Mouse (Mus musculus): Measurements from ENCODE around the gene Mindy3. TPM values are rescaled to one million over a fixed set of nuclear protein-coding genes. Genes with fewer than 3 reads are reported as not detected.
"Not testable (repeated sequence)": the region's sequence is repeated elsewhere in the genome, so short reads cannot be mapped to it uniquely, and the experiment has no call there.

Mindy3 gene
- polyA plus RNA-seq (2012; rRNA removed): 52.6 and 61.3 TPM in 2 replicates

GRCm38 (mm10) chr2:12419262-12419655 is at the start of gene Mindy3:
Mindy3 (minus strand) TSS chr2:12419470.
- TF ChIP-seq CTCF (IDR thresholded peaks at IDR 0.05; ENCODE audit: borderline replicate concordance, insufficient read depth, low read depth, low read length) (no peak), POLR2A (IDR thresholded peaks at IDR 0.05; ENCODE audit: borderline replicate concordance, insufficient read depth, low read length) (peak; percentile 79)
- Histone ChIP-seq H3K4me3 (replicated peaks; ENCODE audit: insufficient read depth, low read depth, low read length) (peak within 1 kb of the TSS; percentile 97), H3K27me3 (ENCODE audit: control insufficient read depth, insufficient read depth, low read length) (no peaks in the 10 kb centered on the region), H3K27ac (ENCODE audit: insufficient read depth, low read length) (peak within 1 kb of the TSS; percentile 26), H3K4me1 (ENCODE audit: control insufficient read depth, insufficient read depth, low read length) (peaks cover 5% of the 10 kb centered on the region; the same call in 1 of the 2 replicates)
- WGBS: under 1% methylated on average over 25 of the region's 25 CpGs
- DNase-seq: peak; percentile 86

- H3K4me1 ChIP-seq (ENCODE audit: control insufficient read depth, insufficient read depth, low read length): no peaks in the 10 kb centered on the region
- no peak overlapping the region for H3K27ac ChIP-seq (ENCODE audit: insufficient read depth, low read length)
- H3K4me3 ChIP-seq (replicated peaks; ENCODE audit: insufficient read depth, low read depth, low read length): no peak overlapping the region
- WGBS: 72% methylated on average over 1 of the region's 1 CpGs
- DNase-seq: no peak
- TF ChIP-seq POLR2A (IDR thresholded peaks at IDR 0.05; ENCODE audit: borderline replicate concordance, insufficient read depth, low read length): no peak
- TF ChIP-seq CTCF (IDR thresholded peaks at IDR 0.05; ENCODE audit: borderline replicate concordance, insufficient read depth, low read depth, low read length): no peak
- H3K27me3 ChIP-seq (ENCODE audit: control insufficient read depth, insufficient read depth, low read length): no peaks in the 10 kb centered on the region
These were observed 40.5 kb upstream of the Mindy3 start for GRCm38 (mm10) chr2:12459732-12460131.

GRCm38 (mm10) chr2:12450108-12450507 is 30.8 kb upstream of the Mindy3 start:
- Histone ChIP-seq H3K27ac (ENCODE audit: insufficient read depth, low read length) (no peak overlapping the region), H3K4me1 (ENCODE audit: control insufficient read depth, insufficient read depth, low read length) (no peaks in the 10 kb centered on the region), H3K27me3 (ENCODE audit: control insufficient read depth, insufficient read depth, low read length) (no peaks in the 10 kb centered on the region), H3K4me3 (replicated peaks; ENCODE audit: insufficient read depth, low read depth, low read length) (no peak overlapping the region)
- no peak for TF ChIP-seq POLR2A (IDR thresholded peaks at IDR 0.05; ENCODE audit: borderline replicate concordance, insufficient read depth, low read length)
- DNase-seq: no peak
- WGBS: 80% methylated on average over 3 of the region's 3 CpGs

GRCm38 (mm10) chr2:12440120-12440519 is 20.9 kb upstream of the Mindy3 start:
- no peak overlapping the region for H3K4me3 ChIP-seq (replicated peaks; ENCODE audit: insufficient read depth, low read depth, low read length)
- no peak overlapping the region for H3K27ac ChIP-seq (ENCODE audit: insufficient read depth, low read length)
- no peaks in the 10 kb centered on the region for H3K27me3 ChIP-seq (ENCODE audit: control insufficient read depth, insufficient read depth, low read length)
- TF ChIP-seq POLR2A (IDR thresholded peaks at IDR 0.05; ENCODE audit: borderline replicate concordance, insufficient read depth, low read length) (no peak), CTCF (IDR thresholded peaks at IDR 0.05; ENCODE audit: borderline replicate concordance, insufficient read depth, low read depth, low read length) (no peak)
- DNase-seq: no peak
- no peaks in the 10 kb centered on the region for H3K4me1 ChIP-seq (ENCODE audit: control insufficient read depth, insufficient read depth, low read length)

- no peak for DNase-seq
- Histone ChIP-seq H3K4me3 (replicated peaks; ENCODE audit: insufficient read depth, low read depth, low read length) (no peak overlapping the region), H3K27me3 (ENCODE audit: control insufficient read depth, insufficient read depth, low read length) (no peaks in the 10 kb centered on the region), H3K27ac (ENCODE audit: insufficient read depth, low read length) (no peak overlapping the region), H3K4me1 (ENCODE audit: control insufficient read depth, insufficient read depth, low read length) (no peaks in the 10 kb centered on the region)
- WGBS: 45% methylated on average over 2 of the region's 2 CpGs
- TF ChIP-seq POLR2A (IDR thresholded peaks at IDR 0.05; ENCODE audit: borderline replicate concordance, insufficient read depth, low read length) (no peak), CTCF (IDR thresholded peaks at IDR 0.05; ENCODE audit: borderline replicate concordance, insufficient read depth, low read depth, low read length) (no peak)
These were observed 20.3 kb upstream of the Mindy3 start for GRCm38 (mm10) chr2:12439543-12439942.

- 78% methylated on average over 2 of the region's 2 CpGs for WGBS
- no peaks in the 10 kb centered on the region for H3K4me1 ChIP-seq (ENCODE audit: control insufficient read depth, insufficient read depth, low read length)
- DNase-seq: no peak
- no peak overlapping the region for H3K4me3 ChIP-seq (replicated peaks; ENCODE audit: insufficient read depth, low read depth, low read length)
- TF ChIP-seq POLR2A (IDR thresholded peaks at IDR 0.05; ENCODE audit: borderline replicate concordance, insufficient read depth, low read length): no peak
- H3K27me3 ChIP-seq (ENCODE audit: control insufficient read depth, insufficient read depth, low read length): no peaks in the 10 kb centered on the region
- H3K27ac ChIP-seq (ENCODE audit: insufficient read depth, low read length): no peak overlapping the region
These were observed 18.9 kb upstream of the Mindy3 start for GRCm38 (mm10) chr2:12438181-12438580.

GRCm38 (mm10) chr2:12432055-12432454 is 12.8 kb upstream of the Mindy3 start:
- no peaks in the 10 kb centered on the region for H3K27me3 ChIP-seq (ENCODE audit: control insufficient read depth, insufficient read depth, low read length)
- H3K4me3 ChIP-seq (replicated peaks; ENCODE audit: insufficient read depth, low read depth, low read length): no peak overlapping the region
- TF ChIP-seq POLR2A (IDR thresholded peaks at IDR 0.05; ENCODE audit: borderline replicate concordance, insufficient read depth, low read length): no peak
- no peak for TF ChIP-seq CTCF (IDR thresholded peaks at IDR 0.05; ENCODE audit: borderline replicate concordance, insufficient read depth, low read depth, low read length)
- no peaks in the 10 kb centered on the region for H3K4me1 ChIP-seq (ENCODE audit: control insufficient read depth, insufficient read depth, low read length)
- no peak for DNase-seq
- H3K27ac ChIP-seq (ENCODE audit: insufficient read depth, low read length): no peak overlapping the region
- WGBS: 38% methylated on average over 1 of the region's 1 CpGs

GRCm38 (mm10) chr2:12424374-12424773 is 5.1 kb upstream of the Mindy3 start:
- WGBS: 77% methylated on average over 3 of the region's 3 CpGs
- no peak overlapping the region for H3K4me3 ChIP-seq (replicated peaks; ENCODE audit: insufficient read depth, low read depth, low read length)
- no peak for DNase-seq
- no peaks in the 10 kb centered on the region for H3K27me3 ChIP-seq (ENCODE audit: control insufficient read depth, insufficient read depth, low read length)
- H3K4me1 ChIP-seq (ENCODE audit: control insufficient read depth, insufficient read depth, low read length): no peaks in the 10 kb centered on the region
- no peak overlapping the region for H3K27ac ChIP-seq (ENCODE audit: insufficient read depth, low read length)
- TF ChIP-seq CTCF (IDR thresholded peaks at IDR 0.05; ENCODE audit: borderline replicate concordance, insufficient read depth, low read depth, low read length) (no peak), POLR2A (IDR thresholded peaks at IDR 0.05; ENCODE audit: borderline replicate concordance, insufficient read depth, low read length) (no peak)

GRCm38 (mm10) chr2:12423426-12423825 is 4.2 kb upstream of the Mindy3 start:
- DNase-seq; H3K27me3 ChIP-seq (ENCODE audit: control insufficient read depth, insufficient read depth, low read length); H3K4me1 ChIP-seq (ENCODE audit: control insufficient read depth, insufficient read depth, low read length); H3K27ac ChIP-seq (ENCODE audit: insufficient read depth, low read length); H3K4me3 ChIP-seq (replicated peaks; ENCODE audit: insufficient read depth, low read depth, low read length): not testable (repeated sequence)
- WGBS: 58% methylated on average over 6 of the region's 6 CpGs
